Mouse (Mus musculus) midbrain, postnatal 0 days (tissue): ENCODE results near the gene Cdc42ep5. TPM values are rescaled to one million over a fixed set of nuclear protein-coding genes. Genes with fewer than 3 reads are reported as not detected.

Experiments used
- ATAC-seq: fragments of 200-750 bp; cut with Nextera tagmentation; 2 replicates; pipeline ENCODE4 v1.8.0; 2017; ENCODE audit warnings: moderate number of reproducible peaks, mild to moderate bottlenecking, moderate TSS enrichment, moderate library complexity; ENCODE audit not compliant: low FRiP score
- DNase-seq: peaks from one replicate; pipeline ENCODE4 v3.0.0-alpha.2; 2015; ENCODE audit warnings: low spot score
- H3K27ac ChIP-seq: fragments of 300-500 bp; sonication (generic); 2 replicates; pipeline ENCODE4 v1.5.1; 2014; ENCODE audit warnings: low read depth, mild to moderate bottlenecking, low read length, mixed read lengths
- H3K27me3 ChIP-seq: fragments of 300-500 bp; sonication (generic); 2 replicates; pipeline ENCODE4 v1.6.1; 2014; ENCODE audit warnings: low read length, control low read depth, mixed read lengths; ENCODE audit not compliant: insufficient read depth
- H3K36me3 ChIP-seq: fragments of 300-500 bp; sonication (generic); 2 replicates; pipeline ENCODE4 v1.6.1; 2014; ENCODE audit warnings: low read length, control low read depth, mixed read lengths; ENCODE audit not compliant: insufficient read depth
- H3K4me1 ChIP-seq: fragments of 300-500 bp; sonication (generic); 2 replicates; pipeline ENCODE4 v1.6.1; 2014; ENCODE audit warnings: mild to moderate bottlenecking, control low read depth, antibody characterized with exemption, low read length, mixed read lengths; ENCODE audit not compliant: insufficient read depth
- H3K4me2 ChIP-seq: fragments of 300-500 bp; sonication (generic); 2 replicates; pipeline ENCODE4 v1.6.1; 2014; ENCODE audit warnings: low read depth, mild to moderate bottlenecking, low read length, mixed read lengths; ENCODE audit not compliant: poor library complexity, severe bottlenecking
- H3K4me3 ChIP-seq: fragments of 300-500 bp; sonication (generic); 2 replicates; pipeline ENCODE4 v1.5.1; 2014; ENCODE audit warnings: low read depth, mild to moderate bottlenecking, low read length, moderate library complexity
- H3K9ac ChIP-seq: fragments of 300-500 bp; sonication (generic); replicated peaks from 2 replicates; pipeline ENCODE4 v1.6.1; 2014; ENCODE audit warnings: mild to moderate bottlenecking, low read length, moderate library complexity, mixed read lengths; ENCODE audit not compliant: poor library complexity, severe bottlenecking
- H3K9me3 ChIP-seq: fragments of 300-500 bp; sonication (generic); 2 replicates; pipeline ENCODE4 v1.6.1; 2016; ENCODE audit warnings: low read length, control low read depth
- CTCF ChIP-seq: IDR thresholded peaks from 2 replicates; pipeline ENCODE4 v1.5.1; 2016; ENCODE audit warnings: antibody characterized with exemption, mild to moderate bottlenecking
- WGBS: fragments of 180-500 bp; shearing (Covaris S2); extraction: QIAGEN DNeasy Blood & Tissue Kit; methylation state at CpG from one replicate; pipeline ENCODE4 v1.1.7; 2014; 5-methylcytosine and 5-hydroxymethylcytosine counted together
- polyA plus RNA-seq: library from polyadenylated mRNA; unstranded; fragments of >200 nt; fragmentation: Nextera tagmentation; extraction: Ambion mirVana; gene quantifications from 2 replicates; pipeline ENCODE4 v1.2.1, GENCODE M21; 2015
- total RNA-seq: library from RNA; depleted of rRNA; stranded (reverse); fragments of >200 nt; gene quantifications from 2 replicates; pipeline ENCODE4 v1.2.3, GENCODE M21; 2014

Gene Cdc42ep5
- total and polyA plus RNA-seq, 2 experiments from 2014 or later, result 8.5 to 9.7 TPM

- DNase-seq, result no peak
- Histone ChIP-seq H3K27ac (no peak overlapping the region), H3K4me1 (peaks cover 6% of the 10 kb centered on the region; the same call in 1 of the 2 replicates), H3K27me3 (no peaks in the 10 kb centered on the region), H3K9me3 (no peaks in the 10 kb centered on the region), H3K4me3 (peak overlapping the region; percentile 79), H3K4me2 (peak overlapping the region; percentile 89), H3K9ac (peak overlapping the region; percentile 83; the same call in 1 of the 2 replicates), H3K36me3 (peaks cover 45% of the 10 kb centered on the region)
- TF ChIP-seq CTCF, result no peak
- ATAC-seq, result no peak
- 82% methylated on average over 2 of the region's 2 CpGs for WGBS
Measured at GRCm38 (mm10) chr7:4138181-4138580, 26.5 kb downstream of the Cdc42ep5 start.

DNA sequence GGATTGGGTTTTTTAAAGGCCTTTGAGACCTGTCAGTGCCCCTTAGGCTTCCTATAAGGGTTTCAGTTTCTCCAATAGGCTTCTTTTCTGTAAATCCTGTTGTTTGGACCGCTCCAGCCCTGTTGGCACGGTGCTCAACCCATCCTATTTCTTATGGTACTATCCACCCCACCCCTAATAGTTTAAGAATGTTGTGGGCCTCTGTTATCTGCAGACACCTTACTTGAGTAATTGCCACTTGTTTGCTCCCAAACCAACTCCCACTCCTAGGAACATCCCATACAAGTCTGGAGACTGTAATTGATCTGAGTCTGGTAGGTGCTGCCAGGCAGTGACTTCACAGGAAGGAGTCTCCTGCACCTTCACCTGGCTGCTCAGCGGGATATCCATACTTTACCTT lies 26.9 kb downstream of the Cdc42ep5 start:
- 48% methylated on average over 3 of the region's 3 CpGs for WGBS

DNA sequence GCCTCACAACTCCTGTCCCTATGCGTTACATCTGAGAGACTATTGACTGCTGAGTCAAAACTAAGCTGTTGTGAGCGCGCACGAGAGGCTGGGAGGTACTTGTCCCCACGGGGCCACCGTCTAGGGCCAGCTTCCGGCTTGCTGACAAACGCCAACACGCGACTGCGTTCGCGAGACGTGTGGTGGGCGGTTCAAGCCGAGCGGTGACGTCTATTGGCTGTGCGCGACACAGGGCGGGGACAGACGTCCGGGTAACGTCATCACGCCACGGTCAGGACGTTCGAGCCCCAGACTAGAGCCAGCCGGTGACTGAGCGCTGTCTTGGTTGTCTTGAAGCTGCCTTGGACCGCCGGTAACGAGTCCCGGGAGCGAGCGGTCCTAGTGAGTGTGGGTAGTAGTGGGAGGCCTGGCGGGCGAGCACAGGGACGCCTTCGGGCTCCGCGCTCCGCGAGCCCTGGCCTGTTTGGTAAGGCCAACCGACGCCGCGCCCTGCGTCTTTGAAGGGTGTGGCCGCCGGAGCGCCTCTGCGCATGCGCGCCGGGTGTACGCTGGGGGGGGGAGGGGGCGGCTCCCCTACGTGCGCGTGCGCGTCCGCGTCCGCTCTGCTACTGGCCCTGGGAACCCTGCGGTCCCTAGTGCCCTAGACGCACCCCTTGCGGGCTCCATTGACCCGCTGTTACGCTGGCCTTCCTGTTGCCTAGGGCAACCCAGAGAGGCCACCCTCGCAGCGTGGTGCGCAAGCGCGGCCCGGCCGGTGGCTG lies 27.7 kb downstream of the Cdc42ep5 start, which contains the start of gene Leng8:
Gene Leng8 (plus strand): TSS at position 269 of the 761 bp plus-strand sequence.
- Histone ChIP-seq H3K27ac (peak within 1 kb of the TSS; percentile 98), H3K9ac (peak within 1 kb of the TSS; percentile 83), H3K9me3 (no peaks in the 10 kb centered on the region), H3K4me1 (peaks cover 6% of the 10 kb centered on the region; the same call in 1 of the 2 replicates), H3K27me3 (no peaks in the 10 kb centered on the region), H3K4me3 (peak within 1 kb of the TSS; percentile 79), H3K4me2 (peak within 1 kb of the TSS; percentile 89), H3K36me3 (peaks cover 45% of the 10 kb centered on the region)
- ATAC-seq, result peak; percentile 99
- under 1% methylated on average over 57 of the region's 78 CpGs for WGBS
- no peak; the same call in 1 of the 2 replicates for TF ChIP-seq CTCF
- DNase-seq, result peak; percentile 99

More for the DNA sequence above, 26.9 kb downstream of the Cdc42ep5 start:
- no peaks in the 10 kb centered on the region for H3K27me3 ChIP-seq
- TF ChIP-seq CTCF, result no peak
- H3K4me2 ChIP-seq, result peak overlapping the region; percentile 89
- H3K9me3 ChIP-seq, result no peaks in the 10 kb centered on the region
- ATAC-seq (no peak), DNase-seq (no peak)
- H3K4me1 ChIP-seq, result peaks cover 6% of the 10 kb centered on the region; the same call in 1 of the 2 replicates
- H3K4me3 ChIP-seq, result peak overlapping the region; percentile 79
- H3K9ac ChIP-seq, result peak overlapping the region; percentile 83
- peaks cover 45% of the 10 kb centered on the region for H3K36me3 ChIP-seq
- peak overlapping the region; percentile 98 for H3K27ac ChIP-seq

DNA sequence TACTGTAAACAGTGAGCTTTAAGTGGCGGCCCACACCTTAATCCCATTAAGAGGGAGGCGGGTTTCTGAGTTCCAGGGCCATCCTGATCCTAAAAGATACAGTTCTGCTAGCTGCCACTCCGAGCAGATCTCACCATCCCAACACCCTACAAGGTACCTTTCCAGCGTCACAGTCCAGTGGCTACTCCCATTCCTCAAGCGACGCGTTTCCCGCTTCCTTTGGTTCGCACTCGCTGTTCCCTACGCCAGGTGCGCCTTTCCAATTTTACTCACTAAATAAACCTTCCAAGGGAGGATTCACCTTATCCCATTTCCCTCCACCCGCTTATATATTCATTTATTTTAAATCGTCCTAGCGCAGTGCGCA lies 28.3 kb downstream of the Cdc42ep5 start:
- H3K9ac ChIP-seq, result peak overlapping the region; percentile 45
- TF ChIP-seq CTCF, result no peak

DNA sequence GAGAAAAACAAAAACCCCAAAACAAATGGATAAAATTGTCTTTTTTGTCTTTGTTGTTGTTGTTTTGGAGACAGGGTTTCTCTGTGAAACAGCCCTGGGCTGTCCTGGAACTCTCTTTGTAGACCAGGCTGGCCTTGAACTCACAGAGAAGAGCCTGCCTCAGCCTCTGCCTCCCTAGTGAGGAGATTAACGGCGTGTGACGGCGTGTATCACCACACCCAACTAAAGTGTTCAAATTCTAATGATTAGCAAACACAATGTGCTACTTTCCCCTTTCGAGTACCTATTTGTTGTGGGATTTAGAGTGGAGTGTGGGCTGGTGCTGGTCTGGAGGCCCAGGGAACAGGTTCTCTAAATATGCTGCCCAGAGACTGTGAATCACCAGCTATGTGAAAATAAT lies 29.7 kb downstream of the Cdc42ep5 start:
- ATAC-seq (no peak), DNase-seq (no peak)
- H3K4me1 ChIP-seq, result peaks cover 6% of the 10 kb centered on the region; the same call in 1 of the 2 replicates
- 0 out of 2 replicates have a peak overlapping the region, but pooled peaks have one; percentile 21 for H3K27ac ChIP-seq
- H3K27me3 ChIP-seq, result no peaks in the 10 kb centered on the region
- 81% methylated on average over 5 of the region's 5 CpGs for WGBS
- no peak overlapping the region for H3K4me2 ChIP-seq
- no peaks in the 10 kb centered on the region for H3K9me3 ChIP-seq
- TF ChIP-seq CTCF, result no peak
- H3K9ac ChIP-seq, result no peak overlapping the region
- peaks cover 27% of the 10 kb centered on the region for H3K36me3 ChIP-seq
- no peak overlapping the region for H3K4me3 ChIP-seq

More for the DNA sequence above, 28.3 kb downstream of the Cdc42ep5 start:
- Histone ChIP-seq H3K36me3 (peaks cover 39% of the 10 kb centered on the region), H3K4me3 (peak overlapping the region; percentile 79), H3K4me1 (peaks cover 6% of the 10 kb centered on the region; the same call in 1 of the 2 replicates), H3K27me3 (no peaks in the 10 kb centered on the region), H3K4me2 (peak overlapping the region; percentile 84), H3K27ac (peak overlapping the region; percentile 66), H3K9me3 (no peaks in the 10 kb centered on the region)
- DNase-seq (no peak), ATAC-seq (peak; percentile 11; the same call in 1 of the 2 replicates)
- WGBS, result under 1% methylated on average over 16 of the region's 16 CpGs

DNA sequence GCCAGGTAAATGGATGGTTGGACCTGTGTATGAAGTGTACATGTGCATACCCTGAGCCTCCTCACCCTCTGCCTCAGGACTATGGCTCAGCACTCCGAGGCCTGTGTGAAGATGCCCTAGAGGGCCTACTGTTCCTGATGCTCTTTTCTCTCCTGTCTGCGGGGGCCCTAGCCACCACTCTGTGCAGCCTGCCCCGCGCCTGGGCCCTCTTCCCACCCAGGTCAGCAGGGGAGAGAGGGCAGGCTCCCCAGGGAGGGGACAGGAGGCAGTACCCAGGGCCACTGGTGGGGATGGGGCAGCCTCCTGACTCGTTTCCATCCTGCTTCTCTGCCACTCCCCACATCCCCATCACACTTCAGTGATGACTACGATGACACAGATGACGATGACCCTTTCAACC lies 31.7 kb downstream of the Cdc42ep5 start:
- Histone ChIP-seq H3K9me3 (no peaks in the 10 kb centered on the region), H3K36me3 (peaks cover 34% of the 10 kb centered on the region), H3K4me1 (peaks cover 3% of the 10 kb centered on the region; the same call in 1 of the 2 replicates), H3K4me3 (no peak overlapping the region), H3K9ac (0 out of 2 replicates have a peak overlapping the region, but pooled peaks have one; percentile 24), H3K4me2 (no peak overlapping the region), H3K27ac (0 out of 2 replicates have a peak overlapping the region, but pooled peaks have one; percentile 18), H3K27me3 (no peaks in the 10 kb centered on the region)
- no peak for TF ChIP-seq CTCF
- DNase-seq (no peak), ATAC-seq (no peak)
- 79% methylated on average over 7 of the region's 7 CpGs for WGBS
